In genomic region chrX:109142281-109142680, GRCm38 (mm10) we compare ENCODE assay signal across 15 mouse cellular contexts. TPM values are rescaled to one million over a fixed set of nuclear protein-coding genes. Genes with fewer than 3 reads are reported as not detected.
DNase-seq lines count a peak whose midpoint lies in the region; ATAC-seq and TF ChIP-seq lines count a peak whose summit lies in the region.
"Had no signal": no experiment of that assay in that cellular context is flagged by ENCODE, and none has a peak within 500 bp of the region (broad histone marks: within the 10 kb centered on the region; RNA-seq: fewer than 3 reads in every experiment).

No protein-coding gene starts in this region.

- TF ChIP-seq CTCF in bone marrow macrophage, adult 2 months (IDR thresholded peaks at IDR 0.05; ENCODE audit: low read depth, low read length) = no peak

- WGBS in kidney, embryonic 15.5 days = 63% methylated on average over 4 of the region's 4 CpGs
- 81% methylated on average over 4 of the region's 4 CpGs for WGBS in midbrain, embryonic 14.5 days

- DNase-seq in gastrocnemius, postnatal 25 days = peak; percentile 10
- no peak for DNase-seq in gastrocnemius, adult 8-10 months (ENCODE audit: low spot score in 2 of 2)
- no peak for DNase-seq in kidney, adult 18-20 months
- DNase-seq in lung, postnatal 4 days = peak; percentile 12 to 20
- DNase-seq in right cerebral cortex, postnatal 4 days = no peak
- DNase-seq in midbrain, embryonic 14.5 days = no peak
- DNase-seq: adrenal gland, adult 8-10 months had no signal

- no peaks in the 10 kb centered on the region for H3K36me3 ChIP-seq in kidney, embryonic 15.5 days
- H3K36me3 ChIP-seq in midbrain, embryonic 14.5 days (ENCODE audit: control insufficient read depth, insufficient read depth, low read length) = no peaks in the 10 kb centered on the region
- H3K36me3 ChIP-seq: liver, embryonic 15.5 days; midbrain, embryonic 13.5 days had no signal

- no peak overlapping the region for H3K4me2 ChIP-seq in kidney, embryonic 15.5 days
- H3K4me2 ChIP-seq in midbrain, embryonic 14.5 days (ENCODE audit: low read length) = no peak overlapping the region
- H3K4me2 ChIP-seq: liver, embryonic 15.5 days; midbrain, embryonic 13.5 days had no signal

- H3K27me3 ChIP-seq in kidney, embryonic 15.5 days = no peaks in the 10 kb centered on the region
- no peaks in the 10 kb centered on the region for H3K27me3 ChIP-seq in midbrain, embryonic 14.5 days (ENCODE audit: control insufficient read depth, insufficient read depth, low read length)
- H3K27me3 ChIP-seq: liver, embryonic 15.5 days; midbrain, embryonic 13.5 days had no signal

- 0 out of 2 replicates have a peak overlapping the region, but pooled peaks have one; percentile 37 for H3K27ac ChIP-seq in kidney, embryonic 15.5 days
- peak overlapping the region; percentile 74 for H3K27ac ChIP-seq in bone marrow macrophage, adult 2 months (ENCODE audit: insufficient read depth, low read depth, low read length)
- no peak overlapping the region for H3K27ac ChIP-seq in midbrain, embryonic 14.5 days (replicated peaks; ENCODE audit: low read depth, low read length)
- H3K27ac ChIP-seq: liver, embryonic 15.5 days; midbrain, embryonic 13.5 days had no signal

- TF ChIP-seq POLR2A in bone marrow macrophage, adult 2 months (IDR thresholded peaks at IDR 0.05; ENCODE audit: borderline replicate concordance, low read depth, low read length) = no peak

- no peak for ATAC-seq in kidney, embryonic 15.5 days (replicated peaks; ENCODE audit: low FRiP score)
- no peak for ATAC-seq in midbrain, embryonic 14.5 days (ENCODE audit: low FRiP score, low TSS enrichment)
- ATAC-seq: hindbrain, embryonic 16.5 days; midbrain, embryonic 13.5 days had no signal

- H3K9ac ChIP-seq in kidney, embryonic 15.5 days = no peak overlapping the region
- no peak overlapping the region for H3K9ac ChIP-seq in midbrain, embryonic 14.5 days (replicated peaks; ENCODE audit: low read length)
- H3K9ac ChIP-seq: liver, embryonic 15.5 days; midbrain, embryonic 13.5 days had no signal

- no peaks in the 10 kb centered on the region for H3K9me3 ChIP-seq in kidney, embryonic 15.5 days (replicated peaks)
- no peaks in the 10 kb centered on the region for H3K9me3 ChIP-seq in midbrain, embryonic 14.5 days (ENCODE audit: control insufficient read depth, low read length)
- H3K9me3 ChIP-seq: liver, embryonic 15.5 days; midbrain, embryonic 13.5 days had no signal

- no peak overlapping the region for H3K4me3 ChIP-seq in kidney, embryonic 15.5 days (replicated peaks)
- H3K4me3 ChIP-seq in bone marrow macrophage, adult 2 months (ENCODE audit: insufficient read depth, low read length) = no peak overlapping the region
- H3K4me3 ChIP-seq in midbrain, embryonic 14.5 days (replicated peaks; ENCODE audit: low read depth, low read length) = no peak overlapping the region
- H3K4me3 ChIP-seq: liver, embryonic 15.5 days; midbrain, embryonic 13.5 days had no signal

- H3K4me1 ChIP-seq in kidney, embryonic 15.5 days = no peaks in the 10 kb centered on the region
- peaks cover 23% of the 10 kb centered on the region for H3K4me1 ChIP-seq in bone marrow macrophage, adult 2 months (ENCODE audit: control insufficient read depth, insufficient read depth, low read length)
- 0 out of 2 replicates have a peak, but pooled peaks cover 5% of the 10 kb centered on the region for H3K4me1 ChIP-seq in midbrain, embryonic 14.5 days (ENCODE audit: control insufficient read depth, insufficient read depth, low read length)
- H3K4me1 ChIP-seq: liver, embryonic 15.5 days; midbrain, embryonic 13.5 days had no signal

RNA-seq across cellular contexts. Expression of gene Sh3bgrl, which starts 47.1 kb away (rescaled TPM):
- total RNA-seq in gastrocnemius, postnatal 25 days (2021) = 10 to 100 TPM; 11.2 to 23.8 TPM
- total RNA-seq in gastrocnemius, adult 8-10 months (2022) = 10 to 100 TPM in 1 of 4 experiments, 1 to 10 TPM in 3; 6.8 to 10.7 (median 8.4) TPM
- 131 and 134 TPM in 2 replicates for polyA plus RNA-seq in kidney, embryonic 15.5 days (2015; fragmentation: Nextera tagmentation; extraction: Ambion mirVana)
- polyA plus RNA-seq in bone marrow macrophage, adult 2 months (2012; ENCODE audit: insufficient read depth, insufficient read length, missing spikeins) = 340 and 347 TPM in 2 replicates
- polyA plus RNA-seq in midbrain, embryonic 14.5 days (2014; fragmentation: Nextera tagmentation; extraction: Ambion mirVana) = 180 and 198 TPM in 2 replicates

RNA-seq across cellular contexts. Expression of gene Gm6377, which starts 54.3 kb away (rescaled TPM):
- total RNA-seq in gastrocnemius, postnatal 25 days (2021) = not detected
- not detected for total RNA-seq in gastrocnemius, adult 8-10 months (2022)
- 0.08 and 0.14 TPM in 2 replicates for polyA plus RNA-seq in kidney, embryonic 15.5 days (2015; fragmentation: Nextera tagmentation; extraction: Ambion mirVana)
- polyA plus RNA-seq in bone marrow macrophage, adult 2 months (2012; ENCODE audit: insufficient read depth, insufficient read length, missing spikeins) = 2.9 and 4.2 TPM in 2 replicates
- 0.22 and 0.29 TPM in 2 replicates for polyA plus RNA-seq in midbrain, embryonic 14.5 days (2014; fragmentation: Nextera tagmentation; extraction: Ambion mirVana)
- total RNA-seq: gastrocnemius, adult 18-20 months; left cerebral cortex, postnatal 36 days had no signal
- polyA plus RNA-seq: hindbrain, embryonic 16.5 days; neural tube, embryonic 14.5 days had no signal

Comparison
In these comparisons a context has a peak if more than half of its experiments do, and no peak if none do; other contexts are left out.
1. DNase-seq: peak in gastrocnemius, postnatal 25 days (single experiment) and lung, postnatal 4 days (2 of 2); none in gastrocnemius, adult 8-10 months (0 of 2), kidney, adult 18-20 months (single experiment), right cerebral cortex, postnatal 4 days (single experiment) and midbrain, embryonic 14.5 days (single experiment).